Mouse (Mus musculus) naive thymus-derived CD4-positive, alpha-beta T cell, adult 2 months (primary cell): ENCODE measurements around the gene Aftph.
A peak's percentile ranks its signal among the peaks of the same experiment; 100 is the strongest.

Experiments used
- DNase-seq: peaks from one replicate; pipeline ENCODE4 v3.0.0-alpha.2; 2011; ENCODE audit warnings: low read depth

Gene Aftph

DNA sequence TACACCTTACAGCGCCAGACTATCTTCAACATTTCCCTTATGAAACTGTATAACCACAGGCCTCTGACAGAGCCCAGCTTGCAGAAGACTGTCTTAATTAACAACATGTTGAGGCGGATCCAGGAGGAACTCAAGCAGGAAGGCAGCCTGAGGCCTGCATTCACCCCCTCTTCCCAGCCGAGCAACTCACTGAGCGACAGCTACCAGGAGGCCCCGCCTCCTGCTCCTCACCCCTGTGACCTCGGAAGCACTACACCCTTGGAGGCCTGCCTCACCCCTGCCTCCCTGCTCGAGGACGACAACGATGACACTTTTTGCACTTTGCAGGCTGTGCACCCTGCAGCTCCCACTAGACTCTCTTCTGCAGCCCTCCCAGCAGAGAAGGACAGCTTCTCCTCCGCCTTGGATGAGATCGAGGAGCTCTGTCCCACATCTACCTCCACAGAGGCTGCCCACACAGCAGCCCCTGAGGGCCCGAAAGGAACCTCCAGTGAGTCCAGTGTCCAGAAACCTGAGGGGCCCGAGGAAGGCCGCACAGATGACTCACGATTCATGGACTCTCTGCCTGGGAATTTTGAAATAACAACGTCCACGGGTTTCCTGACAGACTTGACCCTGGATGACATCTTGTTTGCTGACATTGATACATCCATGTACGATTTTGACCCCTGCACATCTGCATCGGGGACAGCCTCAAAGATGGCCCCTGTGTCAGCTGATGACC is 93.3 kb downstream of the Aftph start:
- DNase-seq, result no peak

DNA sequence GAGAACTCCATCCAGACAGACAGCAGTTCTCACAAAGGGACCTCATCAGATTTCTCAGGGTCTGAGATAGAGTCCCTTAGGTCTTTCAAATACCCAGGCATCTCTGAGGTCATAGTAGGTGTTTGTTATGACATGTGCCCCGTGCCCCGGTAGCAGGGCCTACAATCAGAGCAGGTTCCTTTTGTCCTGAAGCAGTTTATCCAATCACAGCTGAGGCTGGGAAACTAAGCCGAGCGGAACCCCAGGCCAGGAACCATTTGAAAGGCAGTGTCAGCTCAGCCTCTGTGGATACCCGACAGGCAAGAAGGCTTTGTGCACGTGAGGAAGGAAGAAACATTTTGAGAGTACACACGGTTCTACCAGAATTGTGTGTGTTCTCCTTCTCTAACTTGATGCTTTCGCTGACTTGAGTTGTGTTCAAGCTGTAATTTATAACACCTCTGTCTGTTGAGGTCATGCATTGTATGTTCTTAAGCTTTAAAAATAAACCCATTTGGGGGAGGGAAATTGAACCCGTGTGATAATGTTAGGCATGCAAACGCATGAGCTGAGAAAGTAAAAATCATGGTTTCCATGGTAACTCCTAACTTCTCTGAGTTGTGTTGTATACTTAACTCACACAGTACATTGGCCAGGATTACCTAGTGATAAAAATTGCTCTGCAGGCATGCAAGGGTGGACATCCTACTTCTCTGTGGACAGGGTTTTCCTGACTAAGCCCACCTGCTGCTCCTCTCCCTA is 94.2 kb downstream of the Aftph start:
- DNase-seq, result no peak

DNA sequence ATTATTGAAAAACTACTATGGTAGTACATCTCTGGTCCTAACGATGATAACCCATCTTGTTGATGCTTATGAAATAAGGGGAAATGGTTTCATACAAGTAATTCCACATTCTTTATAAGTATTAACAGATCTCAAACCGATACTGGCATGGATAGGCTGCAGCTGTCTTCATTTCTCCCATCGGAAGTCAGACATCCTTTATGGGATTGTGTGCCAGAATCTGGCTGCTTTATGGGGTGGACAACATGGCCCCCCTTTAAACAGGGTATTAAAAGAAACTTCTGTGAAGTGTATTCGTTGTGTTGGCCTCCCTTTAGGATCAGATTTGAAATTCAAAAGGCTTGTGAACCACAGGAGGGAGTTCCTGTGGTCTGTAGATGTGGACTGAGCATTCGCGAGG is 95.2 kb downstream of the Aftph start:
- DNase-seq, result no peak

DNA sequence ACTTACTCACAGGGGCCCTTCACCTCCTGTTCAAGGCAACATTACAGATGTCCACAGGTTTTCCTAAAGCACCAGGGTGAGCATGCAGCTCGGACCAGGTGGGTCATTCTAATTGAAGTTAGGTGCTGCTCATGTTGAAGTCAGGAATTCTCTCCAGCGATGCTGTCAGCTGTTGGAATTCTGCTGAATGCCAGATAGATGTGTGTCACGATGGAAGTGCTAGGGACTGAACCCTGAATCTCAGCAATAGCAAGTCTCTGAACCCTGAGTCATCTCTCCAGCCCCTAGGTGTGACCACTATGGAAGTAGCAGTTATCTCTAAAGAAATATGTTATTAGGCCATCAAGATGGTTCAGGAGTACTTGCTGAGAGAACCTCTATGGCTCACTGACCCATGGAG is 95.9 kb downstream of the Aftph start:
- DNase-seq, result no peak

DNA sequence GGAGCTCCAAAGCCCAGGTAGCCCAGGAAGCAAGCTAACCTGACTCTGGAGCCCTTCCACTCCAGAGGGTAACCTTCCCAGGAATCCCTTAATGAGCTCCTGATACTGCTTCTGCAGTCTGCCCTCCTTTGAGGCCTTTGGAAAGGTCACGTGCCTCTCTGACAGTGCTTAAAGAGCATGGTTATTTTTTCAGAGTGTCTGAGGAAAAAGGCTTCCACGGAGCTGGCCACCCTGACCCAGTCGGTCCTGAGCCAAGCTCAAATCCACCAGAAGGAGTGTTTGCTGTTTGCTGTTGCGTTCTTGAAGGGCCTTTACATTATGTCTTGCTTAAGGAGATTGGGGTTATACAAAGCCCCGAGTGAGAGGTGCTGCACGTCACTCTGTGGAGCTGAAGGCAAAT is 96.5 kb downstream of the Aftph start:
- no peak for DNase-seq

DNA sequence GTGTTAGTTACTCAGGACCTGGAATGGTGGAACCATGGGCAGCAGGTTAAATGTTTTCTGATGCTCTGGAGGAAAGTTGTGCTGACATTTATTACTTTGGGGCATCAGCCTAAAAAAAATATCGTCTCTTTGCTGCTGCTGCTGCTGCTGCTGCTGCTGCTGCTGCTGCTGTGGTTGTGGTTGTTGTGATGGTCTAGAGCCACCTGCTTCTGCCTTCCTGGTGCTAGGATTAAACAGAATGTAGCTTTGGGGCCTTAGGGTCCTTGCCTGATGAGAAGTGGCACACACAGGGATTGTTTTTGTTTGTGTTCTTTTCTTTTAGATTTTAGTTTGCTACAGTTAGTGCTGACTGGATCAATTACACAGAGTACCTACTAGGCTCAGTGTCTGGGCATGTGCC is 97.2 kb downstream of the Aftph start:
- no peak for DNase-seq

DNA sequence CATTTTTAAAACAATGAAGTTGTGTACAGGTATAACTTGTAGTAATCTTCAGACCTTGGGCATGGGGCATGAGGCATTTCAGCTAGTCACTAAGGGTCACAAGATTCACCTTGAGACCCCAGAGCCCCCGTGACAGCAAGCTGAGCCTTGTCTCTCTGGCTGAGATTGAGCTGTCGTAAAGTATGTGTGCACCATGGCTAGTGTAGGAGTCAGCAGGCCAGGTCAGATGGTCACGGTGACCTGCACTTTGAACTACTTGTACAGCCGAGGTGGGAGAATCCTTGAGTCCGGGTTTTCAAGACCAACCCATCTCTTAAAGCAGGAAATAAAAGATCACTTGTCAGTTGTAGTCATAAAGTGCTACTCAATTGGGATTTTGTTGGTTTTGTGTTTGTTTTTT is 98.2 kb downstream of the Aftph start:
- no peak for DNase-seq

DNA sequence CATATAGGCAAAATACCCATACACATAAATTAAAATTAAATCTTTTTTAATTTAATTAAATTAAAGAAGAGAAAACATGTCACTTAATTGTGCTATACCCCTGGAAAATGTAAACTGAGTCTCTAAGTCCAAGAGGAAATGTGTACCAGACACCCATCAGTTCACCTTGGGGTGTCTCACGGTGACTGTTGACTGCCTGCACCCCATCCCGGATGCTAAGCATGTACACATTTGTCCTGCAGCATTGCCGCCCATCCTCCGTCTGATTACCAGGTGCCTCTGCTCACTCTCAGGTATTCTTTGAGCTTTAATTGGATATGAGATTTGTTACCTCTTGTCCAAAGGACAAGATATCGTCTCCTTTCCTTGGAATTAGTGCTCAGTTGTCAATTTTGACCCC is 99.1 kb downstream of the Aftph start:
- DNase-seq, result no peak

DNA sequence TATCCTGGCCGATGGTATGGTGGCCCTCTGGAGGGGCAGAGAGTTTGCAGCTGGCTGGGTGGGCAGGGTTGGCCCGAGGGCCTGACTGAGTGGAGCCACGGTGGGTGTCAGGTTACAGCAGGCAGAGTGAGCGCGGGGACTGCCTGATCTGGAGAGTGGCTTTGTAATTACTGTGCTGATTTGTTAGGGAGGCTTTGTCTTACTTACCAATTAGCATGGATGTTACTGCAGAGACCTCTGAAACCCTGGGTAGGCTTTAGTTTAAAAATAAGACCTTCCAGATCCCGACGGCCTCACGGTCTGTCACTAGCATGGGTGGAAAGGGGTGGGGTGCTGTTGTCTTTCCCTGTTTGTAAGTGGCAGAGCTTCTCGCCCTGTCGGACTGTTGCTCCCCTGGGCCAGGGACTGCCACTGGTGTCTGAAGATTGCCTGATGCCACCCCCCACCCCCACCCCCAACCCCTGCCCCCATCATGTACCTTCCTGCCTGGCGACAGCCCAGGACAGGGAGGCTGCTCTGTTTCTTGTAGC is 101.4 kb downstream of the Aftph start:
- no peak for DNase-seq

DNA sequence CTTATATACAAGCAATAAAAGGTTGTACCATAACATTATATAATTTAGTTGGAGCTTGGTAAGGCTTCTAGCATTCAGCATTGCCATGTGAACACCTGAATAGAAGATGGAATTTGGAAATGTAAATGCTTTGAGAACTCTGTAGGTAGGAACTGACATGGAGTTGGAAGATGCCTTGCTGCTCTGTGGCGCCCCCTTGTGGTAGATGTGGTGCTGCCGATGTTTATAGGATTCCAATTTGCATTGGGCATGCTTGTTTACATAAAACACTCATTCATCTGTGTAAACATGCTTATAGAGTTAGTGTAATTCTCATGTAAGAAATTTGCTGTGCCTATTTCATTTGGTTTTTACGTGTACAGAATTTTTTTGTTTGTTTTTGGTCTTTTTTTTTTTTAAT is 102.5 kb downstream of the Aftph start:
- peak; percentile 91 for DNase-seq

DNA sequence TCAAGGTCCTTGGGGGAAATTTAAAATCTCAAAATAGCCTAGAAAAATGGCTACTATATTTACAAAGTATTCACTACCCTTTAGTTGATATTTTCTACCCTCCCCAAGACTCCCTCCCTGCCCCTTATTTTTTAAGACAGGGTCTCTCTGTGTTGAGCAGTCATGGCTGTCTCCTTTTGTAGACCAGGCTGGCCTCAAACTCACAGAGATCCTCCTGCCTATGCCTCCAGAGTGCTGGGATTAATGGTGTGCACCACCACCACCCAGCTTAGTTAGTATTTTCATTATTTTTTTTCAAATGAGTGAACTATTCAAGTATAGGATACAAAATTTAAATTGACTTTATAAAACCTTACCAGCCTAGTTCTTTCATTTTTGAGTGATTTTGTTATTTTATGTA is 104.3 kb downstream of the Aftph start:
- no peak for DNase-seq

DNA sequence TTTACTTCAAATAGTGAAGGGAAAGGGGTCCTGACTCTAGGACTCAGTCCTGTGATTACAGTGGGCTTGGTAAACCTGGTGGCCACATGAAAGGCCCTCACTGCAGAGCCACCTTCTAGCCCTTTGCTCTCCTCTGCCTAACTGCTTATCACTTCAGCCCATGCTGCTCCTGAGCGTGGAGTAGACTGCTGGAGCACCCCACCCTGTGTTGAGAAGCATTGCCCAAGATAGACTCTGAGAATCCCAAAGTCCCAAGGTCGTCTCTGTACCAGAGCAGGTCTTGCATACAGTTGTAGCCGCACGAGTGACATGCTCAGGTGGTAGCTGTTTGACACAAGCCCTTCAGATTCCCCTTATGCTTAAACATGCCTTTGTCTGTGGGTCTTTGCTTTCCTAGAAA is 105.3 kb downstream of the Aftph start:
- no peak for DNase-seq

DNA sequence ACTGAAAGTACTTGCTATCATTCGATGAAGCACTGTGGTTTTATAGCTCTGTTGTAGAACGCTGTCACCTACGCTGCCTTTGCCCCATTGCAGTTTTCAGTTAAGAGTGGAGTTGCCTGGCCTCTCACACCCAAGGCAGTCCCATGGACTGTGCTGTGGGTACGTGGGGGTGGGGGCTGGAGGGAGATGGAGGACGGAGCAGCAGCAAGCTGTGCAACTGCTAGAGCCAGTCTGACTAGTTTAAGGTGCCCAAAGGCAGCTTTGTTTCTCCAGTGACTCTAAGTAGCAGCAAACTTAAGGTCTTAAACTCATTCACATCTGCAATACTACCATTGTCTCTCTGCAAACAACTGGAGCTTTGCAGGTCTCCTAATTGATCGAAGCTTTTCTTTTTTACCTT is 105.7 kb downstream of the Aftph start:
- DNase-seq, result peak; percentile 38
